Comparison of ENCODE assay signal across 14 mouse cellular contexts in genomic region chr14:72555846-72556245, GRCm38 (mm10).
DNase-seq lines count a peak whose midpoint lies in the region; TF ChIP-seq lines count a peak whose summit lies in the region.
"Had no signal": no experiment of that assay in that cellular context is flagged by ENCODE, and none has a peak within 500 bp of the region (broad histone marks: within the 10 kb centered on the region; RNA-seq: fewer than 3 reads in every experiment).

No protein-coding gene starts in this region.

- peak; percentile 41 for TF ChIP-seq CTCF in left cerebral cortex, adult 2 months (IDR thresholded peaks at IDR 0.05)
- TF ChIP-seq CTCF in brain, embryonic 14.5 days (IDR thresholded peaks at IDR 0.05; ENCODE audit: borderline replicate concordance, extremely low read depth, insufficient read depth, insufficient read length): peak; percentile 28; the same call in 1 of the 2 replicates

- no peak for TF ChIP-seq POLR2A in brain, embryonic 14.5 days (IDR thresholded peaks at IDR 0.05; ENCODE audit: borderline replicate concordance, extremely low read depth, insufficient read depth, insufficient read length, poor library complexity, severe bottlenecking)

- DNase-seq in embryo, embryonic 11 days: peak; percentile 8
- no peak for DNase-seq in embryo, embryonic 10.5 days (ENCODE audit: low spot score)
- DNase-seq in left cerebral cortex, adult 2 months (ENCODE audit: extremely low spot score in 1 of 2, low spot score in 2 of 2): no peak
- DNase-seq in left cerebral cortex, adult 9 months (ENCODE audit: low spot score in 2 of 2): no peak
- DNase-seq in 3T3-L1 (ENCODE audit: low read depth, low spot score): peak; percentile 3
- no peak for DNase-seq in brain, embryonic 14.5 days (ENCODE audit: low read depth)
- no peak for DNase-seq in thymus, postnatal 10 days (ENCODE audit: low spot score in 2 of 2)
- DNase-seq in ovary, postnatal 36 days (ENCODE audit: low spot score): no peak
- DNase-seq: adrenal gland, postnatal 10 days; cerebellum, adult 9-10 months; heart, postnatal 10 days; right cerebral cortex, postnatal 25 days had no signal

- intact Hi-C loops in left cerebral cortex, adult 2 months (cut with DNase I): no loop called here

- no peak overlapping the region for H3K4me3 ChIP-seq in left cerebral cortex, adult 2 months
- H3K4me3 ChIP-seq: limb, embryonic 15.5 days; midbrain, embryonic 13.5 days had no signal

- H3K27ac ChIP-seq in left cerebral cortex, adult 2 months: no peak overlapping the region
- H3K27ac ChIP-seq: limb, embryonic 15.5 days; midbrain, embryonic 13.5 days had no signal

Comparison
In these comparisons a context has a peak if more than half of its experiments do, and no peak if none do; other contexts are left out.
1. DNase-seq: peak in embryo, embryonic 11 days (single experiment) and 3T3-L1 (single experiment); none in embryo, embryonic 10.5 days (single experiment), left cerebral cortex, adult 2 months (0 of 2), left cerebral cortex, adult 9 months (0 of 2), brain, embryonic 14.5 days (single experiment), thymus, postnatal 10 days (0 of 2) and ovary, postnatal 36 days (single experiment).